Mouse (Mus musculus) brain, adult 2 months (tissue): ENCODE data around the gene Vac14.

ENCODE experiments used
- DNase-seq: peaks from one replicate; pipeline ENCODE4 v3.0.0; 2011; ENCODE audit warnings: low read depth, low spot score

Gene Vac14

DNA sequence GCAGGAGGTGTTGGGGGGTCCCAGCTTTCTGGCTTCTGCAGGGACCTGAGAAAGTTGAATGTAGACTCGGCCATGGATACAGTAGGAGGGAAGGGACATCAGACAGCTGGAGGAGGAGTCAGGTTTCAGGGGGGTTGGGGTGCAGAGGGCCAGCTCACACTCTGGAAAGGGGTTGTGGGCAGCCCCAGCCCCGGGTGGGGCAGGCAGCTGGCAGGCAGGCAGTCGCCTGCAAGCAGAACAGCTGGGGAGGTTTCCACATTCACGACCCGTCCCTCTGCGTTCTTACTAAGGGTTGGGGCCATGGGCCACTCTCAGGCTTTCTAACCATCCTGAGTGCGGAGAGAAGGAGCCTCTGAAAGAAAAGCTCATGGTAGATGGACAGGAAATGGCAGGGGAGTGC, 98.7 kb downstream of the Vac14 start:
- no peak for DNase-seq

DNA sequence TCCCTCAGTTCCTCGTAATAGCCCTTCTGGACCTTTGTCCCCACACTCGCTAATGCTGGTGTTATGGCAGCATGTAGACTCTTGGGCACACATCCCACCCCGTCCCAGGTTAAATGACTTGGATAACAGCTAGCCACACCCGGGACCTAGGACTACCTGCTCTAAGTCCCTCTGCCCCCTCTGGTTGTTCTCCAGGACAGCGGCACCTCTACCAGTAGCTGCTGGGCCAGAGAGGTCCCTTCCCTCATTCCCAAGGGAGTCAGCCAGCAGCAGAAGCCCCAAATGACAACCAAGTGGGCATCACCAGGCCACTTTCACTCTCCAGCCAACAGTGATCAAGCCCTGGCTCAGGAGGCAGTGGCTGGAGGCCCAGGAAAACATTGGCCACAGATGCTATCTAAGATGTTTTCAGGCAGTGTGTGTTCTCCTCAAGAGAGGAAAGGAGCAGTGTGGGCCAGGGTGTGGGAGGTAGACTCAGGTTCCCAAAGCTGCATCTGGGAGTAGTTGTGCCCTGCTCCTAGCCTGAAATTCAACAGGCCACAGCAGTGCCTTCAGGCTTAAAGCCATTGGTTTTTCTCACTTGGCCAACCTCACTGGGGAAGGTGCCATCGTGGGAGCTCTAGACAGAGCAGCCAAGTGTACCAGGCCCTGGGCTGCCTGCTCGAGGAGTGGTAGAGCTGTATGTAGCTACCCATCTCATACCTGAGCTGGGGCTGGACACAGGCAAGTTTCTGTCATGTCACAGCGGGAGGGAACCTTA, 100.0 kb downstream of the Vac14 start:
- no peak for DNase-seq

DNA sequence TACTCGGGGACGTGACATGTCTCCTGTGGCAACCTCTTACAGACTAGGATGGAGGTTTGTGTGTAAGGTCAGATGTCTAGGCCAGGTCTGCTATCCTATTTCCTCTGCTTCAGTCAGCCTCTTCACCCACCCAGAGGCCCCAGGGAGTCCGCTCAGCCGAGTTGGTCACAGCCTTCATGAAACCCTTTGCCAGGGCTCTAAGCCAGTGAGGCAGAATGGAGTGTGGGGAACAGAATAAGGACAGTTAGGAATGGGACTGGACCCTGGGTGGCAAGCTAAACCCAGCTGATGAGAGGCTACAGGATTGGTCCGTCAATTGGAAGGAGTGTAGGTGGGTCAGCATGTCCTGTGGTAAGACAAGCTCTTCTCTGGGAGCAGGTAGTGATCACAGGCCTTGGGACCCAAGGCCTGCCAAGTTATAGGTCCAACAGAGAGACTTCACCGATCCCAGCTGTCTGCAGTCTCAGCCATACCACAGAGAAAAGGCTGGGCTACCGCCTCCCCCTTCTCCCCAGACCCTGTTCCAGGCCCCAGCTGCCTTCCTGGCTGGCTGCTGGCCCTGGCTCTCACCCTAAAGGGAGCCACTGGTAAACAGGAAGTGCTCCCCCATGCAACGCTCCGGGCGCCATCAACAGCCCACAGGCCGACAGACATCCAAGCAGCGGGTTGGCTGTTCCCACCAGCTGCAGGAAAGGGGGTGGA, 100.7 kb downstream of the Vac14 start:
- DNase-seq: peak; percentile 67

DNA sequence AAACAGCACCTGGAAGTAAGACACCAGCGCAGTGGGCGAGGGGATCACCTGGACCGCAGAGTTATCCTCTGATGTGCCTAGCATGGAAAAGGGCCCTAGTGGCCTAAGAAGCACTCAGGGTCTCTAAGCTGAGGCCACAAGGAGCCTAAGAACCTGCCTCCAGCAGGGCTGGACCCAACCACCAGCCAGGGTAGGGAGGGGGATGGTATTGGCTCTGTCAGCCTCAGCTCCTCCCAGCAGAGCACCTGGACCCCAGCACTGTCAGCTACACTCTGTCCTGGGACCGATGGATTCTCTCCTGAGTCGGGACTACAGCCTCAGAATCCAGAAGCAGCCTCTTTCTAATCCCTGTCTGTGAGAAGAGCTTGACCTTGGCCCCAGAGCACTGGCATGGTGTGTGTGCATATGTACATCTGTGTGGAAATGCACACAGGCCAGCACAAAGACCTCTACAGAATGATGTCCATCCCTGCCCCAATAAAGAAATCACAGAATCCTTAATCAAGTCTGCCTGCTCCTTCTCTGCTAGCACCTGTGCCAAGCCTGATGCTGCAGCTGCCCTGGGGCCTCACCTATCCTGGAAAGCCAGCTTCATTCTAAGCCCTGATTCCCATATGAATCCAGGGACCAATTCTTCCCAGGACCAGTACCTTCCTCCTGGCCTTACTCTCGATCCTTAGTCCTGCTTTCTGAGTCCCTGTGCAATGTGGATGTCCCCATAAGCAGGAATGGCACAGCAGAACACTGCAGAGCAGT, 101.7 kb downstream of the Vac14 start:
- no peak for DNase-seq

DNA sequence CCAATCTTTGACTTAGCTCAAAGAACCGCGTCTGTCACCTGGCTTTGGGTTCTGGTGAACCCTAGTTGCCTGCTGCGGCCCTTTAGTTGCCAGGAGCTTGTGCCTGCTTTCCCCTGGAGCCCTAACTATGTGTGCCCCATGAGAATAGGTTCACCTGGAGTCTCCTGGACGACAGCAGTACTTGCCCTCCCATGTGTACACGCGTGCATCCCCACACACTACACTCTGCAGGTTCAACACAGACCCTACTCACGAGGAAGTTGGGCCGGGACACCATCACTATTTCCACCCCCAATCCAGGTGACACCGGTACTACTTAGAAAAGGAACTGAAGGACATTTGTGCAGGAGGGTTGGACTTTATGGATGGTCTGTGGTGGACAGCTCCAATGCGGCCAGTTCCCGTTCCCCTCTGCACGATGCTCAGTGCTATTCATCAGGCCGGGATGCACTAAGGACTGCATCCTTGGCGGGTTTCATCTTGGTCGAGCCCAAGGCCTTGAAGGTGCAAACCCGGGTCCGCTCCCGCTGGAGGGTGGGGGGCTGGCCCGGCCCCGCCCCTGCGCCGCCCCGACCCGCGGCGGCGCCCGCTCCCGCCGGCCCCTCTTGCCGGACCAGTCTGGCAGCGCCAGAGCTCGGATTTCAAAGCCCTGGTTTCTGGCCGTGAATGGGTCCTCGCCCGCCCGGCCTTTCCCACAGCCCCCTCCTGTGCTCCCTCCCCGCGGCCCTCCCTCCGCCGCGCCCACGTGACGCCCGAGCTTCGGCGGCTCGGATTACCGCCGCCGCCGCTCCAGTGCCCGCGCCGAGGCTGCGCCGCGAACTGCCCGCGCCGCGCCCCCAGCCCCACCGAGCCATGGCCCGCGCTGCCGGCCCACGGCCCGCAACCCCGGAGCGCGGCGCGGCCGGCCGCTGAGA, 102.6 kb downstream of the Vac14 start, which contains the start of gene Mtss1l:
Gene Mtss1l, plus strand, starts transcription at position 792 of the 914 bp plus-strand sequence.
- peak; percentile 90 for DNase-seq

DNA sequence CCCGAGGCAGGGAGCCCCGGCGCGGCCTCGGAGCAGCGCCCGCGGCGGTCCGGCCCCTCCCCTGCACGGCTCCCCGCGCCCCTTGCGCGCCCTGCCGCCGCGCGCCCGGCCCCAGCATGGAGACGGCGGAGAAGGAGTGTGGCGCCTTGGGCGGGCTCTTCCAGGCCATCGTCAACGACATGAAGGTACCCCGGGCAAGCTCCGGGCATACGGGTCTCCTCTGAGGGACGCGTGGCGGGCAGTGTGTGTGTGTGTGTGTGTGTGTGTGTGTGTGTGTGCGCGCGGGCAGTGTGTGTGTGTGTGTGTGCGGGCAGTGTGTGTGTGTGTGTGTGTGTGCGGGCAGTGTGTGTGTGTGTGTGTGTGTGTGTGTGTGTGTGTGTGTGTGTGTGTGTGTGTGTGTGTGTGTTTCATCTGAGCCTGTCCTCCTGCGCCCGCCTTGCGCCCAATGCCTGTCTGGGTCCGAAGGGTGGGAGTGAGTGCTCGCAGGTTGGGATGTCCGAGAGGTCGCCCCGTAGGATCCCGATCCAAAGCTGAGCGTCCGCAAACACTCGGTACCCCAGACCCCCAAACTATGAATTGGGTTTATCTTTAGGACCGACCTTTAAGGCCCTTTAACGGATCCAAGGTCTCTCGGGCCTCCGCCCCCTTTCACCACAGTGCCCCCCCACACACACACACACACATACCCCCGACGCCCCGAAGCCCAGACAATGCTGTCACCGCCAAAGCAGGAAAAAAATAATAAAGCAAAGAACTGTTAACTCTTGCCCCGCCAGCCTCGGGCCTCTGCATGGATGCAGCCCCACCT, 103.4 kb downstream of the Vac14 start:
- DNase-seq: peak; percentile 55

DNA sequence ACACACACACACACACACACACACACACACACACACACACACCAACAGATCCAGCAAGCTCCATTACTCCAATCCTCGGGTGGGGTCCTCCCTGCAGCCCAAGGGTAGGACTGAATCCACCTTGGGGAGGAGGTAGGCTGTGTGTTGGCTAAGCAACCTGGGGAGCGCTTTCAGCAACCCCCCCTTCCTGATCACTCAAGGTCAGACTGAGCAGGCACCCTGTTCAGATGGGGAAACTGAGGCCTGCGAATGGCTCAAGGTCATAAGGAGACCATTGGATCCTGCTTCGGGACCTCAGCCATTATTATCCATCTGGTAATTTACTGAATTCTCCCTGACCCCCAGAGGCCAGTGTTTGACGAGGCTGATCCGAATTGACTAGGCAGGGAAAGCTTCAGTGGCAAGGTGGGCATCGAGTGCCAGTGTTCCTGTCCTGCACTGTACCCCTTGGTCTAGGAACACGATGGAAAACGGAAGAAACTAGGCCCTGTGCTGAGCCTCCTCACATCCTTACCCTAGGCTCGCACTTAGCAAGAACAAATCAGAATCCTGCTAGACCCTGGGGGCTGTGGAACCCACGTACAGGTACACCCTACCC, 104.1 kb downstream of the Vac14 start:
- no peak for DNase-seq

DNA sequence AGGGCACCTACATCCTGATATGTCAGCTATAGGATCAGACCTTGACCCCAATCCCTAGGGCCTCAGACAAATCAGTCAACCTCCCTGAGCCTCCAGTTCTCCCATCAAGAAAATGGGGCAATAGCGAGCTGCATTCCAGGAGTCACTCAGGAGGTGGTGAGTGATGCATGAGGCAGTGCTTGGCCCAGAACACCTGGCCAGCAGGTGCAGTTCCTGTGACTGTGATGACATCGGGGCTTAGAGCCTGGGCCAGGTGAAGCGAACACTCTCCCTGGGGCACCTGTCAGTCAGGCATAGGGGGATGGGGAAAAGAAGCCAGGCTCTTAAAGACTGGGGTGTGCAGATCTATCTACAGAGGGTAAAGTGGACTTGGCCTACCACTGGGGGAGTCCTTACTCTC, 106.1 kb downstream of the Vac14 start:
- no peak for DNase-seq

DNA sequence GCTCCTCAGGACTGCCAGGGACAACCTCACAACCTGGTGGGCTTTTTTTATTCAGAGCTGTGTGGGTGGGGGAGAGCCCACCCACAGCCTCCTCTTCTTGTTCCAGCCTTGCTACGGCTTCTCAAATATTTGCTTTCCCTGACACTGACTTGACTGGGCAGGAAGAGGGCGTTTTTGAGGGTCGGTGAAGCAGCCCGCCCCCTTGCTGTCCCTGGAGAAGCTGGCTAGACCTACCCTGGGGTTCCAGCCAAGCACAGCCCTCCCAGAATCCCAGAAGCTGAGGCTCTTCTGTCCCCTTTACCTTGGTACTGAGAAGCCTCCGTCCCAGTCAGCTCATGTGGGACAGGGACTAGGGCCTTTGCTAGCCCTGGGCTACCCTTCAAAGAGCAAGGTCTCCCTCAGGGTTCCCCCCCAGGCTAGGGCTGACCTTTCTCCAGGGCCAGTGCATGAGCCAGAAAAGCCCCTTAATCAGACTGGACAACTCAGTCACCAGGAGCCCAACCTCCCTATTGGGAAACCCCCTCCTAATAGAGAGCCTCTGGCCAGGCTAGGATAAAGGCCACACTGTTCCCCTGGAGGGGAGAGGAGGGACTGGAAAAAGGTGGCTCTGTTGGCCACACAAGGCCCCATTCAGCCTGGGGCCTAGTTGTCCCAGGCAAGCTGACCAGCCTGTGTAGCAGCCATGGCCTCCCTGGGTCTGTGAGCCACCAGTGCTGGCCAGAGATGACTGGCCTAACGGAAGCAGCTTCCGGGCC, 106.9 kb downstream of the Vac14 start:
- peak; percentile 92 for DNase-seq

DNA sequence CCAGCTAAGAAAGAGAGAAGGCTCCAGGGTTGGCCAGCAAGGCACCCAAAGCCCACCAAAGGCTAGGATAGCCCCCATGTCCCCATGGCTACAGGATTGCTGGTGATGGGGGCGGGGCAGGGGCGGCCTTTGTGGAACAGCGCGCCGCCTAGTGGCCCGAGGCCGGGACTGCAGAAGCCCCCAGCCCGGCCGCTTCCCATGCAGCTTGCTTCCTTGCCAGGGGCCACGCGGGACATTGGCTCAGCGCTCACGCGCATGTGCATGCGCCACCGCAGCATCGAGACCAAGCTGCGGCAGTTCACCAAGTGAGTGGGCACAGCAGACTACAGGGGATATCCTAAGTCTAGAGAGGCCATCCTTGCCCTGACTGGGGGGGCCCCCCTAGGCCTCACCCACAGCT, 108.5 kb downstream of the Vac14 start:
- DNase-seq: no peak

DNA sequence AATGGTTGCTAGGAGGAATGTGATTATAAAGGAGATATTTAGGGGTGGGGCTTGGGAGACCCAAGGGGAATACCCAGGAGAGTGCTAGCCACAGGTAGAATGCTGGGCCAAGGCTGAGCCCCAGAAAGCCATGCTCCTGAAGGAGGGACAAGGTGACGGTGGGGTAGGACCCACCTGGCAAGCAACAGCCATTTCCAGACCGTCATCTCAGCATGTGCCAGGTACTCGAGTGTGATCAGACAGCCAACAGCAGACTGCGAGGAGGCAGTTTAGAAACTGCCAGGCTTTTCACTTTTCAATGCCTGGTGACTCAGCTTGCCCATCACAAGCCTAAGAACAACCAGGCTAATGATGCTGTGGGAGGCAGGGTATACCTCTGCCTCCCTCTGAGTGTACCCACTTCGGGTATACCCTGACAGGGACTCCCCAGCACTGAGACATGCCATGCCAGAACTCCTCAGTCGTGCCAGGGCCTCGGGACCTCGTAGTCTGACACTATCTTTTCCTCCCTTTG, 113.0 kb downstream of the Vac14 start:
- DNase-seq: peak; percentile 81

DNA sequence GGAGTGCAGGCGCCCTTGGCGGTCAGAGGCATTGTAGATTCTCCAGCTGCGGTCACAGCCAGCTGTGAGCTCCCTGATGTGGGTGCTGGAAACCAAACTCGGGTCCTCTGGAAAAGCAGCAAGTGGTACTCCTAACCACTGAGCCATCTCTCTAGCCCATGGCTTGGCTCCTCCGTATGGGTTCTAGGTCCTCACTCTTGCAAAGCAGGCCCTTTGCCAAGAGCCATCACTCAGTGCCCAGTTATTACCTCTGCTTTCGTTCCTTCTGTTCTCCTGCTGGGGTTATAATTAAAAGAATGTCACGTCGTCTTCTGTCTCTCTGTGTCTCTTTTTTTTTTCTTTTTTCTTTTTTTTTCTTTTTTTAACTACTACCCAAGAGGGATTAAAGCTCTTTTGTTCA, 114.7 kb downstream of the Vac14 start:
- DNase-seq: peak; percentile 73

DNA sequence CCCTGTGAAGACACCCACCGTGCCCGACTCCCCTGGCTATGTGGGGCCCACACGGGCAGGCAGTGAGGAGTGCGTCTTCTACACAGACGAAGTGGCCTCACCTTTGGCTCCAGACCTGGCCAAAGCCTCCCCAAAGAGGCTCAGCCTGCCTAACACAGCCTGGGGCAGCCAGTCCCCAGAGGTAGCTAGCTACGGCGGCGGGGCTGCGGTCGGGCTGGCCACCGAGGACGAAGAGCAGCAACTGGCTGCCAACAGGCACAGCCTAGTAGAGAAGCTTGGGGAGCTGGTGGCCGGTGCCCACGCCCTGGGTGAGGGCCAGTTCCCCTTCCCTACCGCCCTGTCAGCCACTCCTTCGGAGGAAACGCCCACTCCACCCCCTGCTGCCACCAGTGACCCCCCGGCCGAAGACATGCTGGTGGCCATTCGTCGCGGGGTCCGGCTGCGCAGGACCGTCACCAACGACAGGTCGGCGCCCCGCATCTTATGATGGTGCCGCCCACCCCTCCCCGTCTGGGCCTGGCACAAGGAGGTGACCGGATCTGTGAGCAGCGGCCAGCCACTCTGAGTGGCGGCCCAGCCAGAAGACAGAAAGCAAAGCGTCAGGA, 120.3 kb downstream of the Vac14 start:
- DNase-seq: no peak

DNA sequence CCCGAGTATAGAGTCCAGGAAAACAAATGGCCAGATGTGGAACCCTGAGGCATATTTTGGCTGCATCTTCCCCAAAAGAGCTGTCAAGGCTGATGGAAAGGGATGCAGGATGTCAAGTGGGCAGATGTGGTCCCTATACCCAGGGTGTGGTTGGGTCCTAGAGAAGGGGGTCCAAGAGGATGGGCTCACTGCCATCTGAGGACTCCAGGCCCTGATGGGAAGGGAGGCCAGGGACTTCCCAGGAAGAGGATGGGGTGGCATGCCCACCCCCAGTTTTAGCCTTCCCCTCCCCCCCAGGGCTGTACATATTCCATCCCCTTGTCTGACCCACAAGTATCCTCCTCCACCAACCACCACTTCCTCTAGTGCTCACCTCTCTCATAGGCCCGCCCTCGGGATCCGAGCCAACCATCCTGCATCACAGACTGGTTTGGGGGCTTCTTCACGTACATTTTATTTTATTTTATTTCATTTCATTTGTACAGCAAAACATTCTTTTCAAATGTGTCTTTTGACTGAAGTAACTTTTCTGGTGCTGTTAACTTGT, 122.3 kb downstream of the Vac14 start:
- DNase-seq: no peak

DNA sequence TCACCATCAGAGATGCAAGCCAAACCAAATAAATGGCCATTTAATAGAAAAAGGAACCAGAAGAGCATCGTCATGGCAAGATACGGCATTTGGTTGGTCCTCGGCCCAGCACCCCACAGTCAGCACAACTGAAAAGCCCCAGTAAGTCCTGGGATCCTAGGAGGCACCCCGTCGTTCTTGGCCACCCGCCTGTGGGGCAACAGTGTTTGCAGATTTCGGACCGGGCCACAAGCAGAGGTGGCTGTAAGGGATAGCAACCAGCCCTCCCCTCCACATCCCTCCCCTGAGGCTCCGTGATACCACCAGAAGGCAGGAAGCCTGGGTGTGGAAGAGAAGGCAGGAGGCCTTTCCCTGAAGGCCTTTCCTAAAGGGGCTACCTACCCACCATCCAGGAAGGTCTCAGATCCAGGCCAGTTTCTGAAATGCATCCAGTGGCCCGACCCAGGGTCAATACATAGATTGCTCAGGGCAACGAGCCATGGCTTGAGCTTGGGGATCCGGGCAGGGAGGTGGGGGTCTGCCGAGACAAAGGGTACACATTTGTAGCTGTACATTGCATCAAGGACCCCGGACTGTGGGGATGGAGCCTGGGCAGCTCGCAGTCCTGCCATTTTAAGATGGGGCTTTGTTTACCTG, 123.5 kb downstream of the Vac14 start:
- no peak for DNase-seq

DNA sequence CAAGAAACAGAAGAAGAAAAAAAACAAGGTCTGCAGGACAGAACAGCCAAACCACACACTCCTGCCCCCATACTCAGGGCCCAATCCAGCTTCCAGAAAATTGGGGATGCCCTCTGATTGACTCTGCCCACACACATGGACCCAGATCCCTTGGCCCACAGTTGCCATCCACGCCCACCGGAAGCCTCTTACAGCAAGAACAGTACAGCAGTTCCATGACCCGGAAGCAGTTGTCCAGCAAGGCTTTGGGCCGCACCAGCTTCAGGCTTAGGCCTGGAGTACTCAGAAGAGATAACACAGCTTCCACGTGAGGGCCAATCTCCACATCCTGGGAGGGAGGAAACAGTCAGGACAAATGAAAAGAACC, 124.0 kb downstream of the Vac14 start:
- no peak for DNase-seq

DNA sequence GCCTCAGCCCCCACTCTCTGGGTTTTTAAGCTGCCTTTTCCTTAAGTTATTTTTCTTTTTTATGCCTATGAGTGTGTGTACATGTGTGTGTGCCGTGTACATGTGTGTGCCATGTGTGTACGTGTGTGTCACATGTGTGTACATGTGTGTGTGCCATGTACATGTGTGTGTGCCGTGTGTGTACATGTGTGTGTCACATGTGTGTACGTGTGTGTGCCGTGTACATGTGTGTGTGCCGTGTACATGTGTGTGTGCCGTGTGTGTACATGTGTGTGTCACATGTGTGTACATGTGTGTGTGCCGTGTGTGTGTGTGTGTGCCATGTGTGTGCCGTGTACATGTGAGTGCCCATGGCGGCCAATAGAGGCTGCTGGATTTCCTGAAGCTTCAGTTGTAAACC, 126.8 kb downstream of the Vac14 start:
- no peak for DNase-seq

DNA sequence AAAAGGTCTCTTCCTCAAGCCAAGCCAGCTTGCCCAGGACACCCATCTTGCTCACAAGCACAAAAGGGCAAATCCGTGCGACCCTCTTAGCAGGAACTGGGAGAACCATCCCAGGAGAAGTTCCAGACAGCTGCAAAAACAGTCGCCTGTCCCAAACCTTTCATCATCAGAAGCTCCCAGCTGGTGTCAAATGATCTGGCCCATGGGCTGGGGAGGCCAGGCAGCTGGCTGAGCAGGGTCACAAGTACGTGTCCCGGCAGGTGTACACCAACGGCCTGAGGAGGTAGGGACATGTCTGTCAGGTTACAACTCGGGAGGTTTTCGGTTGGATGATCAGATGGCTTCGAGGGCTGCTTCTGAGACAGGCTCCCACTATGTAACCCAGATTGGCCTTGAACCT, 128.3 kb downstream of the Vac14 start:
- no peak for DNase-seq
